Mouse (Mus musculus) left cerebral cortex, postnatal 25 days (tissue): ENCODE results near the gene Med25. TPM values are rescaled to one million over a fixed set of nuclear protein-coding genes. Genes with fewer than 3 reads are reported as not detected.
A peak's percentile ranks its signal among the peaks of the same experiment; 100 is the strongest.
"Not testable (repeated sequence)": the region's sequence is repeated elsewhere in the genome, so short reads cannot be mapped to it uniquely, and the experiment has no call there.

Experiments used
- DNase-seq, 2 experiments: peaks; one replicate each; pipeline ENCODE4 v3.0.0; 2022; ENCODE audit warnings: low spot score in 2 of 2, mixed read lengths in 1 of 2
- intact Hi-C: fragments of 180-260 bp; cut with DNase I; formaldehyde crosslinking; loops from one replicate; pipeline ENCODE4 v1.15.1; 2025
- total RNA-seq, 2 experiments: library from RNA; stranded (reverse); gene quantifications; 2 replicates each; pipeline ENCODE4 v1.2.3; 2021

The Med25 gene
- total RNA-seq, 2 experiments from 2014 or later = 88.8 to 89.5 TPM

DNA sequence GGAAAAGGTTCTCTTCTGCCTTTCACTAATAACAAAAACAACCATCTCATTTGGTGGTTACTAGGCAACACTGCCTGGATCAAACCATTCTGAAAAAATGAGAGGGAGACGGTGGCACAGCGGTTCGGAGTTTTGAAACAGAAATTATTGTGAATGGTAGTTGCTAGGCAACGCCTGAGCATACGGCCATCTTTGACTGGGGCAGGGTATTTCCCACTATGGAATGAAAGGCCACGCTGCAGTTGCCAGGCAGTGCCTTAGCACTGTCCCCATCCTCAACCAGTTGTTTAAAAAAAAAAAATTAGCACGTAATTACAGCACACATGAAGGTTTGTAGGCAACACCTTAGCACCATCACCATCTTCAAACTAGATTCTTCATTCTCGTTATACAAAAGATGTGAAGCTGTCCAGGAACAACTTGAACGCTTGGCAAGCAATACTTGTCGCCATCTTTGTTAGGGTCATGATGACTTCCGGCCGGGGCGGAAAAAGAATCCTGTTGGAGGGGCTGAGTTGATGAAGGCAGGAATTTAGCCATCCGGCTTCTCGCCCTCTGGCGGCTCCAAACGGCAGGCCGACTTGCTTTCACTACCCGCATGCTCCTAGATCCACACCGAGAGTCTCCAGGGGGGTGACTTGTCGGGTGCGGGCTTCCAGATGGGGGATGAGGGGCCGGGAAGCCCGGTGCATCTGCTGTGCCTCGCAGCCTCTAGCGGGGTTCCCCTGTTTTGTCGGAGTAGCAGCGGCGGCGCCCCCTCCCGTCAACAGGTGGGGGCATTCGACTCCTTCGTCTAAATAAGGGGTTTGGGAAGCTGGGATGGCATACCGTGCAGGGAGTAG is 3.3 kb upstream of the Med25 start, which contains the start of gene Fuz:
Gene Fuz, plus strand, starts transcription at position 487 of the 842 bp plus-strand sequence.
- intact Hi-C loops = loop anchor here (1.0 kb wide), 1 partner anchor 27 kb away; the partner anchor contains the start of gene Ptov1

DNA sequence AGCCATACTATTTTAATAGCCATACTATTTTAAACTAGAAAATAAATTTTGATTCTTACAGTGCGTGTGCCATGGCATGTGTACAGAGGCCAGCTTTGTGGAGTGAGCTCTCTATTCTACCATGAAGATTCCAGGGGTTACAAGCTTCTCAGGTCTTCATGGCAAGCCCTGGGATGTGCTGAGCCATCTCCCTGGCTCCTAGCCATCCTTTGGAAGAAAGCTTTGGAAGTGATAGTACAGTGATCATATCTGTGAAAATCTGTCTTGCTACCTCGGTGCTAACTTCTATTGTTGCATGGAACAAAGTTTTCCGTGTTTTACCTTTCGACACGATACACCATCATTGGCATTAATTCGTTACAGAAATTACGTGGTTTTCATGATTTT is 2.7 kb upstream of the Med25 start:
- intact Hi-C loops = loop anchor here (1.0 kb wide), 1 partner anchor 26 kb away; the partner anchor contains the start of gene Ptov1
- no peak for DNase-seq

More for the DNA sequence above, 3.3 kb upstream of the Med25 start, which contains the start of gene Fuz:
- peak; percentile 91 to 97 for DNase-seq

GRCm38 (mm10) chr7:44894175-44894574 is 1.7 kb upstream of the Med25 start:
- DNase-seq = no peak
- intact Hi-C loops = no loop called here

DNA sequence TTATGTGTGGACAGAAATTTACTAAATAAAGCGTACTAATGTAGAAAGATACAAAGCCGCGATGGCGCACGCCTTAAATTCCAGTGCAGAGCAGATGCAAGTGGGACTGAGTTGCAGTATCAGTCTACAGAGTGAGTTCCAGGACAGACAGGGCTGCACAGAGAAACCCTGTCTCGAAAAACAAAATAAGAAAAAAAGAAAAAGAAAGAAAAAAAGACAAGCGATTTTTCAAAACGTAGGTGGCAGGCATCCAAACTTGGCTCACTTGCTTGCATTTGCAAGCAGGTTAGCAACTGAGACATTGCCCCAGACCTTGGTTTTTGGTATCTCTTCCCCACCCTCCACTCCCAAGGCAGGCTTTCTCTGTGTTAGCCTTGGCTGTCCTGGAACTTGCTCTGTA is 685 bp upstream of the Med25 start:
- intact Hi-C loops = no loop called here
- DNase-seq = peak in 1 of 2 experiments; percentile 52

- intact Hi-C loops = loop anchor here (1.0 kb wide), 1 partner anchor 21 kb away; no protein-coding TSS in a partner anchor
- DNase-seq = no peak
Measured at GRCm38 (mm10) chr7:44891611-44892010, 901 bp downstream of the Med25 start.

DNA sequence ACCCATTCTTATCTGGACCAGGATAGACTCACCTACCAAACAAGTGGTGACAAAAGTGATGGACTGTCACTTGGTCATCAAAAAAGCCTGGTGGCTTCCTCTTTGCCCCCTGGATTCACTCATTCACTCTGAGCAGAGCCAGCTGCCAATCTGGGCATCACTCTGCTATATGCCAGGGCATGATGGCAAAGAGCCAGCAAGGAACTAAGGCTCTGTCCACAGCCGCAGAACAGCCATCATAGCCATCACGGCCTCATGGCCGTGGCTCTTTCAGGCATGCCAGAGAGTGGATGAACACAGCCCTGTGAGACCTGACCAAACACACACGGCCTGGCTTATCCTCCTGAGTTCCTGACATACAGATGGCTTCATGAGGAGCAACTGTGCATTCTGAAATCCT is 1.8 kb downstream of the Med25 start:
- no peak for DNase-seq
- intact Hi-C loops = loop anchor here (1.0 kb wide), 1 partner anchor 41 kb away; the partner anchor contains the start of gene Tbc1d17

DNA sequence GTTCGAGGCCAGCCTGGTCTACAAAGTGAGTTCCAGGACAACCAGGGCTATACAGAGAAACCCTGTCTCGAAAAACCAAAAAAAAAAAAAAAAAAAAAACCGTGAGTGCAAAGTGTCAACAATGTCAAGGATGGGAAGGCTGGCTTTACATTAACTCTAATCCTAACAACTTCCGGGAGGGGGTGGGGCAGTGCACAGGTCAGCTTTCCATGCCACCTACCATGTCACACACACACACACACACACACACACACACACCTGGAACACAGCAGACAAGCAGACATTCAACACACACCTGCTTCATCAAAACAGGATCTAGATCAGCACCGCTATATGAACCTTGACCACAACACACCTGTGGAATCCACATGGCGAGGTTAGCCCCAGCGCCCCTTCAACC is 2.3 kb downstream of the Med25 start:
- no peak for DNase-seq
- intact Hi-C loops = loop anchor here (1.0 kb wide), 1 partner anchor 41 kb away; the partner anchor contains the start of gene Tbc1d17

DNA sequence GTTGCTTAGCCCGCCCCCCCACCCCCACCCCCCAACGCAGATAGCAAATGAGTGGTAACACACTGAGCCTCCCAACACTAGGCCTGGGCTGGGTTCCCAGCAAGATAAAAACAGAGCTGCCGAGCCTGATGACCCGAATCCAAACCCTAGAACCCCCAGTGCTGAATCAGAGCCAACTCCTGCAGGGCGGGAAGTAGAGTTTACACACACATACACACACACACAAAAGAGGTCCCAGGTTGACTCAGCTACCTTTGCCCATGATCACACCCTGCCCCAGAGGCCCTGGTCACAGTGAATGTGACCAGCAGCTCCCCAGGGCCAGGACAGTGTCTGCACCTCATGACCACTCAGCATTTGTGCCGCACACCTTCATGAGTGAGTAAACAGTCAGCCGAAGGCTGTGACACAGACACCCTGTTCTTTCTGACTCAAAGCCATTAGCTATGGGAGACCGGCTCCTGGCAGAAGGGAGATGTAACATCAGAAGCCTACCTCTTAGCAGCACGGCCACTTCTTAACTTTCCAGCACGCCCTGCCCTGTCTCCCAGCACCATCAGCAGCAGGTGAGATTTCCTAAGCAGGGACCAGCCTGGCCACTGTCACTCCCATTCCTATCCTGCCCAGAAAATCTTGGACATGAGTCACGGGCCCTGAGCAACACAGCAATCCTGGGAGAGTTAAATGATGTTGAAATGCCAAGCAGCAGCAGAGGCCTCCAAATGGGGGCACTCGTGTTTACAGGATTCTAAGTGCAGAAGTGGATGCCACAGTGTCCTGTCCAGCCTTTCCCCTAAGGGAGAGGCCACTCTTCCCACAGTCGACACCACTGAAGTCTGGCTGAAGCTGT is 4.0 kb downstream of the Med25 start:
- no peak for DNase-seq
- intact Hi-C loops = no loop called here

DNA sequence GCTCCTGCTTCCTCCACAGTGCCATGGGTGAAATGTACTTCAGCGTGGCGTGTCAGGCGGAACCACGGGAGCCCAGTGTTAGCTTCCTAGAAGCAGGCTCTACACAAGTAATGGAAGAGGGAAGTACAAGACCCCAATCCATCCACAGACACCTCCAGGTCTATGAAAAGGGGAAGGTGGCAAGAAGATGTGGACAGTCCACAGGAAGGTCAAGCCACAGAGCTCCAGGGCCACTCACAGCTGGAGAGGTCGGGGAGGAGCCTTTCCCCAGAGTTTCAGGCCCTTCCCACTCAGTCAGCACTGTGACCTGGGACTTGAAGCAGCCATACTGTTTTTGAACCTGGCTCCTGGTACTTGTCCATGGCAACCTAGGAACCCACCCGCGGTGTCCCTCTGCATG is 5.5 kb downstream of the Med25 start:
- intact Hi-C loops = no loop called here
- no peak for DNase-seq

- intact Hi-C loops = no loop called here
- DNase-seq = no peak
Measured at GRCm38 (mm10) chr7:44884637-44885036, 7.9 kb downstream of the Med25 start.

DNA sequence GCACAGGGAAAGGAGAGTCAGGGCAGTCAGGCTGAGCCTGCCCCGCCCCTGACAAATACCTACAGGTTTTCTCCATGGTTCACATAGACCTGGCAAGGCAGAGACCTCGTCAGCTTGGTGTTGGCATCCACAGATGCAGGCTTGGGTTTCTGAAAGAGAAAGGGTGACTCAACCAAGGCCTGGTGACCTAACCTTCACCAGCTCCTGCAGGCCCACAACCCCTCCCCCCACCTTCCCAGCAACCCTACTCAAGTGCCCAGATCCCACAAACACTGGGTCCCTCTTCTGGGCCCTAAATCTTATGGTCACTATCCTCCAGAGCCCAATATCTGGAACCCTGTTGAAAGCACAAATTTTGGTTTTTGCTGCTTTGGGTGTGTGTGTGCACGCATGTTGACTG is 9.5 kb downstream of the Med25 start:
- intact Hi-C loops = no loop called here
- DNase-seq = no peak

GRCm38 (mm10) chr7:44877833-44878232 is 14.7 kb downstream of the Med25 start:
- intact Hi-C loops = no loop called here
- DNase-seq = no peak

DNA sequence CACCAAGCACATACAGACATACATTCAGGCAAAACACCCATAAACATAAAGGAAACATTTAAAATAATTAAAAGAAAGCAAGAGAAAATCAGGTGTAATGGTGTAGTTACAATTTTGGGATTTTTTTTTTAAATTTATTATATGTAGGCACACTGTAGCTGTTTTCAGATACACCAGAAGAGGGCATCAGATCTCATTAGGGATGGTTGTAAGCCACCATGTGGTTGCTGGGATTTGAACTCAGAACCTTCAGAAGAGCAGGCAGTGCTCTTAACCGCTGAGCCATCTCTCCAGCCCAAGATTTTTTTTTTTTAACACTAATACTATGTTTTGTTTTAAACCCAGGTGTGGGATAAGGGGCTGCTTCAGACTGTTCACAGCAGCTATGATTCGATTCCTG is 20.7 kb downstream of the Med25 start:
- DNase-seq, intact Hi-C loops: not testable (repeated sequence)

DNA sequence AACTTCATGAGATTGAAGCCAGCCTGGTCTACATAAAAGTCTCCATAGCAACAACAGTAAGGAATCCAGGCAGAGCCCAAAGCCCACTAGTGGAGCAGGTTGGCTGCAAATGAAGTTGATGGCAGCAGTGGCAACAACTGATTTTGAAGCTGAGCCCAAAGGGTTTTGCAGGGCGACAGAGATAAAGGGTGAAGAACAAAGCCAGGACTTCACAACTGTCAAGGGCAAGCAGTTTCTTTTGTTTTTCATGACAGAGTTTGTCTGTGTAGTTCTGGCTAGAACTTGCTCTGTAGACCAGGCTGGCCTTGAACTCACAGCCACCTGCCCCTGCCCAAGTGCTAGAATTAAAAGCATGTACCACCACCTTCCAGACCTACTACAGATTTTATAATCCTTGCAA is 21.3 kb downstream of the Med25 start:
- intact Hi-C loops = no loop called here
- no peak for DNase-seq

- intact Hi-C loops = loop anchor here (1.0 kb wide), 1 partner anchor 22 kb away; the partner anchor contains the start of gene Med25
- DNase-seq = no peak
Measured at GRCm38 (mm10) chr7:44870614-44871013, 21.9 kb downstream of the Med25 start.

GRCm38 (mm10) chr7:44869697-44870528 is 22.6 kb downstream of the Med25 start, which contains the start of gene Ptov1:
Gene Ptov1 (minus strand): TSS chr7:44869788.
- intact Hi-C loops = loop anchor here (1.0 kb wide), 3 partner anchors 13 to 25 kb away; partner anchors contain the start of genes Med25 and Pnkp
- DNase-seq = peak; percentile 94 to 99

GRCm38 (mm10) chr7:44868919-44869696 is 23.4 kb downstream of the Med25 start:
- peak in 1 of 2 experiments; percentile 54 for DNase-seq
- intact Hi-C loops = loop anchor here (1.0 kb wide), 2 partner anchors 12 to 26 kb away; partner anchors contain the start of gene Pnkp

DNA sequence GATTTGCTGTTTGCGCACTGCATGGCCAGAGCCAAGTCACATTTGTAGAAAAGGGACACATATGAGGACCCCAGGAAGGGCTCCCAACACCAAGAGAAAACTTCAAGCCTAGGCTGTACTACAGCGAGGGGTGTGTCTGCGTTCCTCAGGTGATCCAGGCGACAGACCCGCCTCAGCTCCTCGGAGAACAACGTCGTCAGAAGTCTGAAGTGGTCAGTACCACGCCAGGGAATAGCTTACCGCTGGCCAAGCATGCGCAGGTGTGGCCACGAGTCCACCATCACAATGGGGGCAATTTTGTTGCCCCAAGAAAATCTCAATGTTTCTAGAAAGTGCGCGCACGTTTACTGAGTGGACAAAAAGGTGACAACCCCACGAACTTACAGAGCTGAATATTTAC is 24.0 kb downstream of the Med25 start:
- intact Hi-C loops = no loop called here
- DNase-seq = no peak
